Comparison of ENCODE assay signal across 8 mouse cellular contexts in the genomic region with DNA sequence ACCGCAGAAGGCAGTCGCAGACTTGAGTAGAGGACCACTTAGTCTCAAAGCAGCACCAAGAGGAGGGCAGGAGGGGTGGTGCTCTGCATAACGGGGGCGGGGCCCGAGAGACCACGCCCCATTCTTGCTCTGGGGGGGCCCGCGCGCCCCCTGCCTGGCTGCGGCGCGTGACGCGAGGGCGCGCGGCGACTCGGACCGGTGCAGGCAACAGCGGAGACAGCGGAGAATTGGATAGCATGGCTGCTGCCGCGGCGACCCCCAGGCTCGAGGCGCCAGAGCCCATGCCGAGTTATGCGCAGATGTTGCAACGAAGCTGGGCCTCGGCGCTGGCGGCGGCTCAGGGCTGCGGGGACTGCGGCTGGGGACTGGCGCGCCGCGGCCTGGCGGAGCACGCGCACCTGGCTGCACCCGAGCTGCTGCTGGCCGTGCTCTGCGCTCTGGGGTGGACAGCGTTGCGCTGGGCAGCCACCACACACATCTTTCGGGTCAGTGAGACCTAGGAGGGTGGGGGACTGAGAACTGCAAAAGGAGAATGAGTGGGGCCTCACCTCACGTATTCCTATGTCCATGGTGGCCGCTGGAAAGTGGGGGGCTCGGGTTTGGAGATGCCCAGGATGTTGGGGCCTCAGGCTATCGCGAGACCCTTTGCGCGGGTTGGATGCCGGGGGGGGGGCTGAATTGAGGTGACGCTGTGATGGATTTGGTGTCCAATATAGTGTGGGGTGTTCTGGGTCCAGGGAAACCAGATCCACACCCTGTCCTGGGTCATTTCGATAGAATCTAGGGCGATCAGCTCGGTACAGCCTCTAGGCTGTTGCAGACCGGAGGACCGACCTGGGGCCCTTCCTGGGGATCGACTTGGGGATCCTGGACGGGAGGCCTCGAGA. TPM values are rescaled to one million over a fixed set of nuclear protein-coding genes. Genes with fewer than 3 reads are reported as not detected.
DNase-seq lines count a peak whose midpoint lies in the region; ATAC-seq lines count a peak whose summit lies in the region.

A gene (plus strand): TSS at position 152 of the 887 bp plus-strand sequence.

- WGBS in forebrain, embryonic 16.5 days: 1% methylated on average over 66 of the region's 66 CpGs

- H3K9ac ChIP-seq in forebrain, embryonic 16.5 days (replicated peaks; ENCODE audit: low read depth, low read length): peak within 1 kb of the TSS; percentile 80

- no peaks in the 10 kb centered on the region for H3K27me3 ChIP-seq in forebrain, embryonic 16.5 days (replicated peaks; ENCODE audit: control insufficient read depth, insufficient read depth, low read length)

- H3K9me3 ChIP-seq in forebrain, embryonic 16.5 days (ENCODE audit: control insufficient read depth, low read length): no peaks in the 10 kb centered on the region

- intact Hi-C loops in heart, postnatal 36 days (cut with DNase I): no loop called here

- peak within 1 kb of the TSS; percentile 74 for H3K4me3 ChIP-seq in forebrain, embryonic 16.5 days (replicated peaks; ENCODE audit: low read length)

- ATAC-seq in cerebellum, adult (ENCODE audit: insufficient number of reproducible peaks, low FRiP score, low TSS enrichment): peak; percentile 23; the same call in 1 of the 2 replicates
- peak; percentile 46 for ATAC-seq in forebrain, embryonic 16.5 days
- ATAC-seq in inflammation-experienced regulatory T-cells, adult 6 months: no peak

- H3K4me2 ChIP-seq in forebrain, embryonic 16.5 days (ENCODE audit: low read length): peak within 1 kb of the TSS; percentile 88

- DNase-seq in MN1 (ENCODE audit: low spot score): peak; percentile 78
- peak; percentile 52 to 60 for DNase-seq in heart, postnatal 36 days
- DNase-seq in layer of hippocampus, postnatal 36 days: peak; percentile 83
- DNase-seq in lung, postnatal 10 days: peak; percentile 74
- peak; percentile 80 for DNase-seq in right cerebral cortex, postnatal 14 days

- peaks cover 30% of the 10 kb centered on the region for H3K4me1 ChIP-seq in forebrain, embryonic 16.5 days (replicated peaks; ENCODE audit: control insufficient read depth, insufficient read depth, low read length)

- H3K36me3 ChIP-seq in forebrain, embryonic 16.5 days (ENCODE audit: control insufficient read depth, insufficient read depth): peaks cover 13% of the 10 kb centered on the region

- peak within 1 kb of the TSS; percentile 95 for H3K27ac ChIP-seq in forebrain, embryonic 16.5 days (ENCODE audit: low read length)

RNA-seq across cellular contexts. Expression of the gene that starts here (rescaled TPM):
- 32.7 and 35.8 TPM in 2 replicates for polyA plus RNA-seq in forebrain, embryonic 16.5 days (2015; fragmentation: Nextera tagmentation; extraction: Ambion mirVana)
- total RNA-seq in heart, postnatal 36 days (2021): under 1 TPM; 0.33 to 0.64 TPM
- total RNA-seq in layer of hippocampus, postnatal 36 days (2021): 100 to 1,000 TPM; 116 to 127 TPM
- polyA plus RNA-seq in inflammation-experienced regulatory T-cells, adult 6 months (2017; shearing (Covaris generic)): not detected

Comparison
In these comparisons a context has a peak if more than half of its experiments do, and no peak if none do; other contexts are left out.
1. RNA of the gene that starts here (total RNA-seq): 116 to 127 TPM in layer of hippocampus, postnatal 36 days; 0.33 to 0.64 TPM in heart, postnatal 36 days; every median in the first group is over 10 times any median in the second.
2. RNA of the gene that starts here (polyA plus RNA-seq): 32.7 to 35.8 TPM in forebrain, embryonic 16.5 days; not detected in inflammation-experienced regulatory T-cells, adult 6 months; every median in the first group is over 10 times any median in the second.
3. Peak in DNase-seq in heart, postnatal 36 days; RNA of the gene not detected or under 1 TPM.
4. Peak in every context shown above with its lines, with median percentiles within 50 percentile points of each other: DNase-seq.